Mouse (Mus musculus): ENCODE data around the gene Cables2.

The Cables2 gene

DNA sequence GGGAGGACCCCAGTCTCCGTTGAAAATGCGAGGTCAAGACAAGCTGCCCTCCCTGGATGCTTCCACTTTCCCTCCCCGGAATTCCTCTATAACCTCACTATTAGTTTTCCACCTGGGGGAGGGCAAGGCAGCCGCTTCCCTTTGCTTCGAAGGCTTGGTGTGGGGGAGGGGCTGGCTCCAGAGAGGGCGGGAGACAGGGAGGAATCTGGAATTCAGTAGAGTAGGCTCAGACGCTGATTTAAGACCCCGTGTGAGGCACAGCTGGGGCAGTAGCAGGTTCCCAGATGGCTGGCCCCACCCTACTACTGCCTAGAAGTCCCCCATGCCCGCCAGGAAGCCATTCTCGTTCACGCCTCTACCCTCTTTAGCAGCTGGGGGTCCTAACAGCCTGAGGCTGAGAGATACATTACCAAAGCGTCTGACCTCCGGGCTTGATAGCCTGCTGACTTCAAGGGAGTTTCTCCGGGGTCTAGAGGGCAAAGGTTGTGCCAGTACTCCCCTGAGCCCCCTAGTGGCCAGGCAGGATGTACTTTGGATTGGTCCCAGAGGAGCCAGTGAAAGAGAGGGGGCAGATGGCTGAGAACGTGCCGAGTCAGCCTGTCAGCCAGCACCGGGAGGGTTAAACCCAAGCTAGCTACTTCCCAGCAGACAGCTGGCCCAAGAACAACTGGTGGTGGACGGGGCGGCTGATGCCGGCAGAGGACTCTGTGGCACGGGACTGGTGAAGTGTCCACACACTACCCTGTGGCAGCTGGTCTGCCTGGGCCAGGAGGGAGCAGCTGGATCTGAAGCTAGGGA, 45.8 kb downstream of the Cables2 start:
- peak; percentile 14 to 24 for DNase-seq (ENCODE audit: low read depth in 2 of 2, low spot score in 2 of 2)

DNA sequence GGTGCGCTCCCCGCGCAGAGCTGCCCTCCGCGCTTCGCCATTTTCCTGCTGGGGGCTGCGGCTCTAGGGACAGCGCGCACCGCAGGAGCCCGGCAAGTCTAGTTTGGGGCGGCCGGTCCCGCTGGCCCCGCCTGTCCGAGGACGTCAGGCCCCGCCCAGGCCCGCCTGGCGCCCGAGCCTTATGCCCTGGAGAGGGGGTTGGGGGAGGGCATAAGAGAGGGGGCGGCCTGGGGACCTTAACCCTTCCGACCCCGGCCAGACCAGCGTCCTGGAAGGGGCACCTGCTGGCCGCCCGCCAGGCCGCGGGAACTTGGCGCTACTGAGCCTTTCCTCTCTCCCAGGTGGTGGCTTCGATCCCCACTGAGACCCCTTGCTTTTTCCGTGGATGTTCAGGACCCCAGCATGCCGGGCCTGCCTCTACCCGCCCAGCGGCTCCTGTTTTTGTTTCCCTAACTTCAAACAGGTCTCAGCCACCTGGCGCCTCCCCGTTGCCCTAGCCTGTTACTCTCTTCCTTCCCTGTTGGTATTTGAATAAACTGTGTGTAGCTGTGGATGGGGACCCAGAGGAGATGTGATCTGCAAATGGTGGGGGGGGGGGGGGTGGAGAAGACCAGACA, 47.4 kb downstream of the Cables2 start, which contains the start of gene Lama5:
Gene Lama5, minus strand, starts transcription at position 98 of the 617 bp plus-strand sequence.
- DNase-seq (ENCODE audit: low read depth in 2 of 2, low spot score in 2 of 2), result no peak

DNA sequence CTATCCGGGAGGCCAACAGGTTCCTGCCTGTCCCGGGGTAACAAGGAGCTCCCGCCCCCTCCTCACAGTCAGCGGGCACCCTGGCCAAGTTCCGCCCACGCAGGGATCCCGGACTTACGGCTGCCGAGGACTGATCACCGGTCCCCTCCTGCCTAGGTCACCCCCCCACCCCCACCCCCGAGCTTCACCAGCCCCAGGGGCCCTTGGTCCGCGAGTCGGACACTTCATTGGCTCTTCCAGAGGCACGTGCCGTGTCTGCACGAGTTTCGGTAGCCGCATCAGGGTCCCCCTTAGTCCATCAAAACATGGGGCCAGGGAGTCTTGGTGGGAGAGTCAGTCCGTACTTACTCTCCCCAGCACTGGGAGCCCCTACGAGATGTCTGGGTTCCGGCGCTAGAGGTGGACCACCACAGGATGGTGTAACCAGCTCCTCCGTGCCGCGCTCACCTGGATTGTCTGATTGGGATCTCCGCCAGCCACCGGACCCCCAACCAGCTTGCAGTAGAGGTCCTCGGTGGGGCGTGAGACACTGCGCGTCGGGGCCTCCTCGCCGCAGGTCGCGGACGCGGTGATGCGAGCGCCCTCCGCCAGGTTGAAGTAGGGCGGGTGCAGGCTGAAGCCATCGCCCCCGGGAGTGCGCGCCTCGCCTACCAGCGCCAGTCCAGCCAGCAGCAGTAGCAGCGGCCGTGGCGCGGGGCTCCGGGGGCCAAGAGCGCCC, 48.1 kb downstream of the Cables2 start:
- DNase-seq (ENCODE audit: low read depth in 2 of 2, low spot score in 2 of 2), result no peak

DNA sequence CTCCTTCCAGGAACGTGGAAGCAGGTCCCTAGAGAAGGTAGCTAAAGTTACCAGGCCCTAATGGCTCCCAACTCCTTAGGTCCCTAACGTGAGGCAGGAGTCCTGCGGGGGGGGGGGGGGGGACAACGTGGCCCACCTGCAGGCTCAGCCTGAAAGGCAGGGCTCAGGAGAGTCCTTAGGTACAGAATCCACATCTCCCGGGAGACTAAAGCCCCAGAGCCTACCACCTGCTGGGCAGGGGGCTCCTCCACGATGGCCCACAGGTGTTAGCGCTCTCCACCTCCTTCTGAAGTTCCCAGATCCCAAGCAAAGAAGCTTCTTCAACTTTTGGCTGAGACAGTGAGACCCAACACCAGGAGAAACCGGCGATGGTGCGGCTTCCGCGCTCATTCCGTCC, 48.7 kb downstream of the Cables2 start:
- no peak for DNase-seq (ENCODE audit: low read depth in 2 of 2, low spot score in 2 of 2)

DNA sequence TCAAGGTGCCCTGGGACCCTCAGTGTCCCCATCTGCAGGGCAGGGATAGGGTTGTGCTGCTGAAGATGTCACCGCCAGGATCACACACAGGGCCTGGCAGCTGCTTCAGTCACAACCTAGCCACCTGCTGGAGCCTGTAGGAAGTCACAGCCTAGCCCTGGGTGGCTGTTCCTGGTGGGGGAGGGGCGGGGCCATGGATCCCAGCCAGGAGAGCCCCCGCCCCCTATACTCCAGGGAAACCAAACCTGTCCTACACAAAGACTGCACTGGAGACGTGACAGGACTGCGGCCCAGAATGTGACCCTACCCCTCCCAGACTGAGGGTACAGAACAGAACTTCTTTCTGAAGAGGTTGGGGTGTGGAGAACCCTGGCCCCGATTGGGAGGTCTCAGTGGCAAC, 51.0 kb downstream of the Cables2 start:
- no peak for DNase-seq (ENCODE audit: low read depth in 2 of 2, low spot score in 2 of 2)

DNA sequence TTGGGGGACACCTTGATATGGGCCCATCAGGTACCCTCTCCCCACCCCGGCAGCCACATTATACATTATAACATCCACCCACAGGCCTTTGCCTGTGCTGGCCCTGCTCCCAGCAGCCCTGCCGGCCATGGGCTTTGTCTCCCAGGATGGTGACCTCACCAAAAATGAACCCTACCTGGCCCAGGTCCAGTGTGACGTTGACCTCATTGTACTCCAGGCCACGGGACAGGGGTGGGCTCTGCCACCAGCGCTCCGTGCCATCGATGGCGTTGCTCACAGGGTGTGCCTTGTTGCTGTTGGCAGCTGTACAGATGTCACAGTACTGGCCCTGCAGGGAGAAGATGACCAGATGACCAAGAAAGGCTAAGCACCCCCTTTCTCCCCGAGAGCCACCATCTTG, 52.2 kb downstream of the Cables2 start:
- DNase-seq (ENCODE audit: low read depth in 2 of 2, low spot score in 2 of 2), result no peak

DNA sequence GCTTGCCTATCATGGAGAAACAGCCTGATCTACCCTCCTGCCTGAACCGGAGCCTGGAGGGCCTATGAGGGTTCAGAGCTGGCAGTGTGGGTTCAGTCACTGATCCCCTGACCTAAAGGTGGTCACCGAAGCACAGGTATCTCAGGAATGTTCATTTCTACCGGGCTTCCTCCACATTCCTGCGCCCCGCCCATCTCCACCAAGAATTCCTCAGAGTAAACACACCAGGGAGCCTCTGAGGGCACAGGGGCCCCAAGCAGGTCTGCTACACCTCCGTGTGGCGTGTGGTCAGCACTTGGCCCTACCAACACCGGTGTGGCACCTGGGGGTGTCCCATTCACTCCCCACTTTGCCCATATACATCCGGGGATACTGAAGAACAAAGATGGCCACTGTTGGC, 53.1 kb downstream of the Cables2 start:
- DNase-seq (ENCODE audit: low read depth in 2 of 2, low spot score in 2 of 2), result no peak

DNA sequence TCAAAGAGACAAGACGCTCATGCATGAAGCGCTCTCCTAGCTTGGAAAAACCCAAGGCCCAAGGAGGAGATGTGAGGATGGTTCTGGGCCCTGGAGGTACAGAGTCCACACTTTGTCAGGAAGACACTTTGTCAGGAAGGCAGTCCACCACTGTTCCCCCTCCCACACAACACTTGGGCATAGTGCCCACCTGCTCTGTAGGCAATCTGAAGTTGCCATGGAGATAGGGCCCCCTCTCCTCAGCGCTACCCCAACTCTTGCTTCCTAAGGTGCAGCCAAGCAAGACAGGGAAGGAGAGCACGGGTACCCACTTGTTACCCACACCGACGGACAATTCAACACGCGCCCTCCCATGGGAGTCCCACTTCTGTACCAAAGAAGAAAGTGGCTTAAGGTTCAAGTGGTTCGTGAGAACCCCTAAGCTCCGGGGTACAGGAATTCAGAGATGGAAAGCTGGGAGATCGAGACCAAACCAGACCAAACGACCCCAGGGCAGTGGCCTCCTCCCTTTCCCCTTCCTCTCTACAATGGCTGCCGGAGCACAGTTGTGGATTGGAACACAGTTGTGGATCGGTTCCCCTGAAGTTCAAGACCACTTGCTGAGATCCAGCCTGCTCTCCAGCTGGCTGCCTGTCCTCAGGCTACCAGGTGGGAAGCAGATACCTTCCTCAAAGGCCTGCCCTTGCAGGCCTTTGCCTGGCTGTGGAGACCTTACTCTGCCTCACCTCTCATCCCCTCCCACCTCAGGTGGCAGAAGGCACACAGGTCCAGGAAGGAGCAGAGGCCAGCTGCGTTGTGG, 54.0 kb downstream of the Cables2 start:
- DNase-seq (ENCODE audit: low read depth in 2 of 2, low spot score in 2 of 2), result no peak

DNA sequence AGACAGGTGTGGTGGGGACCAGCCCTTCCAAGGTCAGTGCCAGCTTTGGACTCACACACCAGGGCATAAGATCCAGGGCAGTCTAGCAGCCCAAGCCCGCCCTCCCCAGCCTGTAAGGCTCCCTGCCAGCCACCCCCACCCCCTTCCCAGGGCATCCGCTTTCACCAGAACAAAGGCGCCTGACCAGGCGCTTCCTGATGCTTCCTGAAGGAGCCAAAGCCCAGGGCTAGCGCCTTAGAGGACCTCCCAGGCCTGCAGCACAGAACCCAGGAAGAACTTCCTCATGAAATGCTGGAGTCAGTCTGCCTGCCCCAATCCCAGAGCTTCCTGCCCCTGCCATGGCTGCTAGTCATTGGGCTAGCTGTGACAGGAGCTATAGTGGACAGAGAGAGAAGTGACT, 54.6 kb downstream of the Cables2 start:
- DNase-seq (ENCODE audit: low read depth in 2 of 2, low spot score in 2 of 2), result no peak

DNA sequence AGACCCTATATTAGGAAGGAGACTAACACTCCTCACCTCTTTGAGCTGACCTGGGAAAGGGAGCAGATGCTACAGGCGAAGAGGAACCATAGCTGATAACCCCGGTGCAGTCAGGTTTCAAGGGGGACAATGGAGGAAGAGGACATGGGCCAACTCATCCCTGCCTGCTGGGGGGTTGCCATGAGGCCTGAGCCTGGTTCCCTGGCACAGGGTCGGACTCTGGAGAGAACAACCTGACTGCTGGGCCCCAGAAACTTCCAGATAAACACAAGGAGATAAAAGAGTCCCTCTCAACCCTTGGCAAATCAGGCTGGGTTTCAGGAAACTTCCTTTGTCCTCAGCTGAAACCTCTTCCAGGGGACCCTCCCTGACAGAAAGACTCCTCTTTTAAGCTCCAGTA, 55.1 kb downstream of the Cables2 start:
- no peak for DNase-seq (ENCODE audit: low read depth in 2 of 2, low spot score in 2 of 2)

DNA sequence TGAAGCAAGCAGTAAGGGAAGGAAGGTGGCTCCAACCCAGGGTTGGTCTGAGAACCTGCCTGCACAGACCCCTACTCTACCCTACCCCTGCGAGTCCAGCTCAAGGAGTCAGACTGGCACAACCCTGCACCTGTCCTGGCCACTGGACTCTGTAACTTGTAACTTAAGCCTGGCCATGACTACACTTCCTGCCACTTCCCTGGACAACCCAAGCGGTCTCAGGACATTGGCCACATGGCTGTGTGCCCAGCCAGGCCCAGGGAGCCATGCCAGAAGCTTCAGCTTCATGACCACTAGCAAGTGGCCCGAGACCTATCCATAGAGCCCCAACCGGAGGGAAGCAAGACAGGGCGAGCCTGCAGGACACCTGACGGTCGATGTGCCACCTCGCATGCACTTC, 55.7 kb downstream of the Cables2 start:
- DNase-seq (ENCODE audit: low read depth in 2 of 2, low spot score in 2 of 2), result no peak

DNA sequence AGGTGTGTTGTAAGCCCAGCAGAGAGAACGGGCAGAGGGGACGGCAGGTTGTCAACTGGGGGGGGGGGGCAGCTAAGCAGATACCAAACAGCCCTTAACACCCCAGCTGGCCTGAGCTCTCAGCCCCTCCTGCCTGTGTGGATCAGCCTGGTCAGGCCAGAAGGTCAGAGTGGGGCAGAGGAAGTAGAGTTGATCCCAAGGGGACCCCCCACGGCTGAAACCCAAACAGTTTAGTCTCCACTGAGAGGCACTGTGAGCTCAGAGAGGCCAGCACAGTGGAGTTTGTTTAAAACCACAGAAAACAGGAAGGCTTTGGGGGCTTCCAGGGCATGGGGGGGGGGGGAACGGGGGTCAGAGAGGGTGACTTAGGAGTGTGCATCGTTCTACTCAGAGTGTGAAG, 56.4 kb downstream of the Cables2 start:
- no peak for DNase-seq (ENCODE audit: low read depth in 2 of 2, low spot score in 2 of 2)

DNA sequence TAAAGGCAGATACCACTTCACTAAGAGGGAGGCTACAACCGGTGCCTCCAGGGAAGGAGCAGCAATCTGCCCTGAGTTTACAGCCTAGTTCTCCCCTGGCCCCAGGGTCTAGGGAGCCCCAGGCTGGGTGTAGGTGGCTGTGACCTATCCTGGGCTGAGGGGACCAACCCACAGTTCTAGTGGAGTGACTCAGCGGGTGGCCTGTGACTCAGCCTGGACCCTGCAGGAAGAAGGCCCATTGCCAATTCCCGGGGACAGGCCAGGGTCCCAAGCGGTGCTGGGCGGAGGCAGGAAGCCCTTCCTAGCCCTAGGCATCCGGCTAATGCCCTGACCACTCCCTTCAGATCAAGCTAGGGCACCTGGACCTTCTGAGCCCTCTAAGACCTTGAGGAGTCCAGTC, 57.3 kb downstream of the Cables2 start:
- no peak for DNase-seq (ENCODE audit: low read depth in 2 of 2, low spot score in 2 of 2)

DNA sequence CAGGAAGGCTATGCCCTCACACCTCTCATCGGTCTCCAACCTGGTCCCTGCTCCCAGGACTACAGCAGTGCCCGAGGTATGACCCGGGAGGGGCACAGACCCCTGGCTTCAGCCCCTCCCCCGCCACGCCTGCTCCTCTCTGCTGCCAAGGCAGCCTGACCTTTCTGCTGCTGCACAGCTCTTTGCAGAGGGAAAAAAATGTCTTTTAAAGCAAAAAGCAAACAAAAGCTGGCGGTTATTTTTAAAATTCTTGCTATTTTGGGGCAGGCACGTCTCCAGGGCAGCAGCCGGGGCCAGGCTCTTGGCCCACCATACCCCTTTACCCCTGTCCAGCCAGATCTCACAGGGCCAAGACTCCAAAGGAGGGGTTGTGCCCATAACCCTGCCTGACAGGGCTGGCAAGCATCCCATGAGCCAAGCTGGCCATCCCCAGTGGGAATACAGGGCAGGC, 58.3 kb downstream of the Cables2 start:
- DNase-seq (ENCODE audit: low read depth in 2 of 2, low spot score in 2 of 2), result no peak

DNA sequence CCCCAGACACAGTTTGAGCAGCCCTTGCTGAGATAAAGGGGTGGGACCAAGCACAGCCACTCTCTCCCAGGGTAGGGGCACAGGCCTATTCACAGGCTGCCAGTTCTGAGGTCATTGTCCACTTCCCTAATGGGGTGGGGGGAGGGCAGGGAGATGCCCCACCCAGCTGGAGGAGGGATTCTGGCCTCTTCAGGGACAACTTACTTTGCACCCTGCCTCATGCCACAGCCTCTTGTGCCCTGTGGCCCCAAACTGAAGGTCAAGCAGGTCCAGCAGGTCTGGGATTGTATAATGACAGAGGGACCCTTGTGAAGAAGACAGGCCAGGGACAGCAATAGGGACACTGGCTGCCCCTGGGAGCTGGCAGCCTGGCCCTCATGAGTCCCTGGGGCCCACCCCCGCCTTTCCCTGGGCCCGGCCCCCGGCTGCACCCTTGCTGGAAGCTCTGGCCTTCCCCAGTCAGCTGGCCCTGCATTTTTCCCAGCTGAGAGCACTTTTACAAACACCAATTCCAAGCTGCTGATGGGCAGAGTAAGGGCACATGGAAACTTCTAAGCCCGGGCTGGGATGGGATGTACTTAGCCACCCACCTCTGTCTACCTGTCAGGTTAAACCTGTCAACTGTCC, 58.8 kb downstream of the Cables2 start:
- no peak for DNase-seq (ENCODE audit: low read depth in 2 of 2, low spot score in 2 of 2)

DNA sequence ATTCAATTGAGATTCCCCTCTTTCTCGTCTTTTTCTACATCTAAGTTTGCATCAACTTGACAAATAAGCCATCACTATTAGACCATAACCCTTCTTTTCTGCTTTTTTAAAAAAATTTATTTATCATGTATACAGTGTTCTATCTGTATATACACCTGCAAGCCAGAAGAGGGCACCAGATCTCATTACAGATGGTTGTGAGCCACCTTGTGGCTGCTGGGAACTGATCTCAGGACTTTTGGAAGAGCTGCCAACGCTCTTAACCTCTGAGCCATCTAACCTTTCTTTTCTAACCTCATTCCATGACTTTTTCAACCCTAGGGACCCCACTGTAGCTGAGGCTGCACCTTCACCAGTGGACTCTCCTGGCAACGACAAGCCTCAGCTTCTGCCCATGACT, 61.0 kb downstream of the Cables2 start:
- no peak for DNase-seq (ENCODE audit: low read depth in 2 of 2, low spot score in 2 of 2)

DNA sequence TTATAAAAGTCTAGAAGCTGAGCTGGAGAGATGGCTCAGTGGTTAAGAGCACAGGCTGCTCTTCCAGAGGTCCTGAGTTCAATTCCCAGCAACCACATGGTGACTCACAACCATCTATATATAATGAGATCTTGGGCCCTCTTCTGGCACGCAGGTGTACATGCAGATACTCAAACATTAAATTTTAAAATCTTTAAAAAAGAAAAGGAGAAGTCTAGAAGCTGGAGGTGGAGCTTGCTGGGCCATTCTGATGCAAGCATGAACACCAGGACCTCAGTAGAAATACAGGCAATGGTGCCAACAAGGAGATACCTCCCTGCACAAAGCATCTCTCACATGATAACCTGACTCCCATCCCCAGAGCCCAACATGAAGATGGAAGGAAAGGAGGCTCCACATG, 64.3 kb downstream of the Cables2 start:
- DNase-seq (ENCODE audit: low read depth in 2 of 2, low spot score in 2 of 2), result no peak

Data from CD8-positive naive resting alpha-beta T cell, adult 2 months (primary cell).